Mouse (Mus musculus): Measurements from ENCODE around the gene Wdr75. TPM values are rescaled to one million over a fixed set of nuclear protein-coding genes. Genes with fewer than 3 reads are reported as not detected.

The Wdr75 gene
- polyA plus RNA-seq, 1 experiment, result 34.5 TPM

DNA sequence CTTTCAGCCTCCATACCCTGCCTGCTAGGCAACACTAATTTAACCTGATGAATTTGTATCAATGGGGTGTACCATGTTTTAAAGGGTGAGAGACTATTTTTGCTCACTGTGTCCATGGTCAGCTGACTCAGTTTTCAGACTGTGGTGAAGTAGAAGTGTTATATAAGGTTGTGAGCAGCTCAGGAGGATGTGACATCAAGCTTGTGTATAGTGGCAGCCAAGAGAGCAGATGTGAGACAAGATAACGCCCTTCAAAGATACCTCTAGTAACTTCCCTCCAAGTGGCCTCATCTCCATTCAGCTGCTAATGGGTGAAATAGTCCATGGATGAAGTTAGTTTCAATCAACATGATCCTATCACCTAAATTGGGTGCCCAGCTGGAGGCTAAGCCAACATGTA, 29.5 kb downstream of the Wdr75 start:
- Histone ChIP-seq H3K27me3 (ENCODE audit: control insufficient read depth, insufficient read depth, low read length) (no peaks in the 10 kb centered on the region), H3K36me3 (ENCODE audit: control insufficient read depth, insufficient read depth, low read length) (no peaks in the 10 kb centered on the region)

DNA sequence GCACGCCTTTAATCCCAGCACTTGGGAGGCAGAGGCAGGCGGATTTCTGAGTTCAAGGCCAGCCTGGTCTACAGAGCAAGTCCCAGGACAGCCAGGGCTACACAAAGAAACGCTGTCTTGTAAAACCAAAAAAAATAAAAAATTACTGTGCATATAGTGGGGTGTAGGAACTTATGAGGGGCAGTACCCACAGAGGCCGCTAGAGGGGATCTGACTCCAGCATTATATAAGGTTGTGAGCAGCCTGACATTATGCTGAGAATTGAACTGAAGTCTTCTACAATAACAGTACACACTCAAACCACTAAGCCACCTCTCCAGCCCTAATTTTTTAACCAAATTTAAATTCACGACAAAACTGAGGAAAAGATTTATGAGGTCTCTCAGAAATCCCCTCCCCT, 30.2 kb downstream of the Wdr75 start:
- no peak for TF ChIP-seq CTCF (IDR thresholded peaks at IDR 0.05; ENCODE audit: control insufficient read depth, insufficient read depth, insufficient replicate concordance, low read depth, low read length)
- no peak for TF ChIP-seq POLR2A (IDR thresholded peaks at IDR 0.05; ENCODE audit: control insufficient read depth, low read depth, low read length)
- H3K36me3 ChIP-seq (ENCODE audit: control insufficient read depth, insufficient read depth, low read length), result no peaks in the 10 kb centered on the region

More for the DNA sequence above, 29.5 kb downstream of the Wdr75 start:
- no peaks in the 10 kb centered on the region for H3K4me1 ChIP-seq (ENCODE audit: control insufficient read depth, insufficient read depth, low read length)
- no peak overlapping the region for H3K4me3 ChIP-seq (ENCODE audit: control insufficient read depth, low read depth, low read length)
- TF ChIP-seq CTCF (IDR thresholded peaks at IDR 0.05; ENCODE audit: control insufficient read depth, insufficient read depth, insufficient replicate concordance, low read depth, low read length), result no peak
- TF ChIP-seq POLR2A (IDR thresholded peaks at IDR 0.05; ENCODE audit: control insufficient read depth, low read depth, low read length), result no peak
- H3K27ac ChIP-seq (ENCODE audit: control insufficient read depth, insufficient read depth, low read depth, low read length), result no peak overlapping the region

DNA sequence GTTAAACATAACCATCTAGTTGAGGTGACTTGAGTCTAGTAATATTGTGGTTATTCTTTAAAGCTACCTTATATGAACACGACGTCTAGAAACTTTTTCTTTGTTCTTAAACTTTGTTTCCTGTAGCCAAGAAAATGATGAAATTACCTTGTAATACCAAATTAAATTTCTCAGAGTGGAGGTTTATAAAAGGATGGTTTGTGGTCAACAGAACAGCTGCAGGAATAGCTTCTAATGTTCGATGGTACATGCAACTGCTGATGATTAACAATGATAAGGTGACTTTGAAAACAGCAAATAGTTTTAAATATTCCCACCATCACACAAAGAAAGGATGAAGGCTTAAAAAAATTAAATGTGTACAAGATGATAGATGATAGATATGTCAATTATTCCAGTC, 30.7 kb downstream of the Wdr75 start:
- no peak for TF ChIP-seq CTCF (IDR thresholded peaks at IDR 0.05; ENCODE audit: control insufficient read depth, insufficient read depth, insufficient replicate concordance, low read depth, low read length)
- TF ChIP-seq POLR2A (IDR thresholded peaks at IDR 0.05; ENCODE audit: control insufficient read depth, low read depth, low read length), result no peak
- no peaks in the 10 kb centered on the region for H3K36me3 ChIP-seq (ENCODE audit: control insufficient read depth, insufficient read depth, low read length)
- H3K4me1 ChIP-seq (ENCODE audit: control insufficient read depth, insufficient read depth, low read length), result no peaks in the 10 kb centered on the region
- H3K4me3 ChIP-seq (ENCODE audit: control insufficient read depth, low read depth, low read length), result no peak overlapping the region
- H3K27ac ChIP-seq (ENCODE audit: control insufficient read depth, insufficient read depth, low read depth, low read length), result no peak overlapping the region
- no peaks in the 10 kb centered on the region for H3K27me3 ChIP-seq (ENCODE audit: control insufficient read depth, insufficient read depth, low read length)

More for the DNA sequence above, 30.2 kb downstream of the Wdr75 start:
- Histone ChIP-seq H3K4me3 (ENCODE audit: control insufficient read depth, low read depth, low read length) (no peak overlapping the region), H3K27ac (ENCODE audit: control insufficient read depth, insufficient read depth, low read depth, low read length) (no peak overlapping the region), H3K4me1 (ENCODE audit: control insufficient read depth, insufficient read depth, low read length) (no peaks in the 10 kb centered on the region), H3K27me3 (ENCODE audit: control insufficient read depth, insufficient read depth, low read length) (no peaks in the 10 kb centered on the region)

DNA sequence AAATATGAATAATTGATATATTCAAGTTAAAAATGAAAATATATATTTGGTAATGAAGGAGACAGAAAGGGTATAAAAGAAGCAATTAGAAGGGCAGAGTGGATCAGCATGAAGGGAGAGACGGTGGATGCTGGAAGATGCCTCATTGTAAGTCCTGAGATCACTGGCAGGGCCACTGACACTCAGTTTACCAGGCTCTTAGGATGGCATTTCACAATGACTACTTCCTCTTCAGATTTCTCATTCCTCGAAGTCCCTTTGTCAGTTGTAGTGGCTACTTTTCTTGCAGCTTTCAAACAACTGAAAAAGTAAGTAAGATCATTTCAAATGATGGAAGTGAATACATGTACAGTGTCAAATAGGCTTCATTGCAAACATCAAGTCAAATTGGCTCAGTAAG, 31.2 kb downstream of the Wdr75 start:
- H3K4me3 ChIP-seq (ENCODE audit: control insufficient read depth, low read depth, low read length), result no peak overlapping the region
- TF ChIP-seq CTCF (IDR thresholded peaks at IDR 0.05; ENCODE audit: control insufficient read depth, insufficient read depth, insufficient replicate concordance, low read depth, low read length), result no peak
- no peak for TF ChIP-seq POLR2A (IDR thresholded peaks at IDR 0.05; ENCODE audit: control insufficient read depth, low read depth, low read length)
- H3K27me3 ChIP-seq (ENCODE audit: control insufficient read depth, insufficient read depth, low read length), result no peaks in the 10 kb centered on the region
- no peaks in the 10 kb centered on the region for H3K4me1 ChIP-seq (ENCODE audit: control insufficient read depth, insufficient read depth, low read length)
- no peak overlapping the region for H3K27ac ChIP-seq (ENCODE audit: control insufficient read depth, insufficient read depth, low read depth, low read length)
- H3K36me3 ChIP-seq (ENCODE audit: control insufficient read depth, insufficient read depth, low read length), result no peaks in the 10 kb centered on the region

- H3K4me3 ChIP-seq (ENCODE audit: control insufficient read depth, low read depth, low read length), result no peak overlapping the region
- no peaks in the 10 kb centered on the region for H3K27me3 ChIP-seq (ENCODE audit: control insufficient read depth, insufficient read depth, low read length)
- no peak overlapping the region for H3K27ac ChIP-seq (ENCODE audit: control insufficient read depth, insufficient read depth, low read depth, low read length)
- H3K4me1 ChIP-seq (ENCODE audit: control insufficient read depth, insufficient read depth, low read length), result no peaks in the 10 kb centered on the region
- TF ChIP-seq CTCF (IDR thresholded peaks at IDR 0.05; ENCODE audit: control insufficient read depth, insufficient read depth, insufficient replicate concordance, low read depth, low read length) (no peak), POLR2A (IDR thresholded peaks at IDR 0.05; ENCODE audit: control insufficient read depth, low read depth, low read length) (no peak)
- no peaks in the 10 kb centered on the region for H3K36me3 ChIP-seq (ENCODE audit: control insufficient read depth, insufficient read depth, low read length)
Measured at GRCm38 (mm10) chr1:45826796-45827195, 31.8 kb downstream of the Wdr75 start.

- H3K4me1 ChIP-seq (ENCODE audit: control insufficient read depth, insufficient read depth, low read length), result no peaks in the 10 kb centered on the region
- TF ChIP-seq CTCF (IDR thresholded peaks at IDR 0.05; ENCODE audit: control insufficient read depth, insufficient read depth, insufficient replicate concordance, low read depth, low read length) (no peak), POLR2A (IDR thresholded peaks at IDR 0.05; ENCODE audit: control insufficient read depth, low read depth, low read length) (no peak)
- H3K36me3 ChIP-seq (ENCODE audit: control insufficient read depth, insufficient read depth, low read length), result no peaks in the 10 kb centered on the region
- no peak overlapping the region for H3K27ac ChIP-seq (ENCODE audit: control insufficient read depth, insufficient read depth, low read depth, low read length)
- no peak overlapping the region for H3K4me3 ChIP-seq (ENCODE audit: control insufficient read depth, low read depth, low read length)
- H3K27me3 ChIP-seq (ENCODE audit: control insufficient read depth, insufficient read depth, low read length), result no peaks in the 10 kb centered on the region
Measured at GRCm38 (mm10) chr1:45830453-45831206, 35.7 kb downstream of the Wdr75 start.

DNA sequence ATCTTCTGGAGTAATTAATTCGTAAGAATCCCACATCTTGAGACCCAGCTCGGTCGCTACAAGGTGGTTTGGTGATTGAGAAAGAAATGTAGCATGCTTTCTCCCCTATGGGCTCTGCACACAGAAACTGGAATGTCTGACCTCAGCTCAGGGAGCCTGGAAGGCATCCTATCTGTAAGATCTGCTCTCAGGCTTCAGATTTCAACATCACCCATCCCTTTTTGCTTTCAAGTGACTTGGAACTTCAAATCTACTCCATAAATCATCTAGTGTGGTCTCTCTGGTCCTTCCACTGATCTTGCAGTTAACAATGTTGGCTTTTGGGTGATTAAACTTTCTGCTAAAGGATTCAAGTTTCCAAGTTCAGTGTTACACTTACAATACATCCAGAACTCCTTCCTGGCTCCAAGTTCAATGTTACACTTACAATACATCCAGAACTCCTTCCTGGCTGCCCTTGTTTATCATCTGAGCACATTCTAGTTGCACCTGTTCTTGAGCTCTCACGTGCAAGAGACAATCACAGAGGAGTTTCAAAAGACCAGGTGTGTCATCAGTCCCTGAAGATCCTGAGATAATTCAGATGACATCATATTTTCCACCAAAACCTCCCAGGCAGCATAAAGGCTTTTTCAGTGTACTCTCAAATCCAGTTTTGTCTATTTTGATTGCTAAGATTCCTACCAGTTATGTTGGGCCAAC, 40.5 kb downstream of the Wdr75 start:
- H3K36me3 ChIP-seq (ENCODE audit: control insufficient read depth, insufficient read depth, low read length), result no peaks in the 10 kb centered on the region
- H3K4me1 ChIP-seq (ENCODE audit: control insufficient read depth, insufficient read depth, low read length), result no peaks in the 10 kb centered on the region
- H3K27me3 ChIP-seq (ENCODE audit: control insufficient read depth, insufficient read depth, low read length), result no peaks in the 10 kb centered on the region
- no peak overlapping the region for H3K4me3 ChIP-seq (ENCODE audit: control insufficient read depth, low read depth, low read length)
- TF ChIP-seq POLR2A (IDR thresholded peaks at IDR 0.05; ENCODE audit: control insufficient read depth, low read depth, low read length) (no peak), CTCF (IDR thresholded peaks at IDR 0.05; ENCODE audit: control insufficient read depth, insufficient read depth, insufficient replicate concordance, low read depth, low read length) (no peak)
- no peak overlapping the region for H3K27ac ChIP-seq (ENCODE audit: control insufficient read depth, insufficient read depth, low read depth, low read length)

Data from testis, adult 2 months (tissue).